Mouse (Mus musculus) spleen, postnatal 0 days (tissue): ENCODE measurements around the gene Kansl3. TPM values are rescaled to one million over a fixed set of nuclear protein-coding genes. Genes with fewer than 3 reads are reported as not detected.

ENCODE experiments used
- polyA plus RNA-seq: library from polyadenylated mRNA; unstranded; fragments of >200 nt; fragmentation: Nextera tagmentation; extraction: Ambion mirVana; gene quantifications from 2 replicates; pipeline ENCODE4 v1.2.1, GENCODE M21; 2015

Gene Kansl3
- 15.3 and 16.2 TPM in 2 replicates for polyA plus RNA-seq

GRCm38 (mm10) chr1:36368969-36369645 is at the start of gene Kansl3:
Gene Kansl3, minus strand, starts transcription at chr1:36369181.

GRCm38 (mm10) chr1:36371934-36372845 is 3.2 kb upstream of the Kansl3 start, which contains the start of gene Fer1l5:
Gene Fer1l5, plus strand, starts transcription at chr1:36372291.

DNA sequence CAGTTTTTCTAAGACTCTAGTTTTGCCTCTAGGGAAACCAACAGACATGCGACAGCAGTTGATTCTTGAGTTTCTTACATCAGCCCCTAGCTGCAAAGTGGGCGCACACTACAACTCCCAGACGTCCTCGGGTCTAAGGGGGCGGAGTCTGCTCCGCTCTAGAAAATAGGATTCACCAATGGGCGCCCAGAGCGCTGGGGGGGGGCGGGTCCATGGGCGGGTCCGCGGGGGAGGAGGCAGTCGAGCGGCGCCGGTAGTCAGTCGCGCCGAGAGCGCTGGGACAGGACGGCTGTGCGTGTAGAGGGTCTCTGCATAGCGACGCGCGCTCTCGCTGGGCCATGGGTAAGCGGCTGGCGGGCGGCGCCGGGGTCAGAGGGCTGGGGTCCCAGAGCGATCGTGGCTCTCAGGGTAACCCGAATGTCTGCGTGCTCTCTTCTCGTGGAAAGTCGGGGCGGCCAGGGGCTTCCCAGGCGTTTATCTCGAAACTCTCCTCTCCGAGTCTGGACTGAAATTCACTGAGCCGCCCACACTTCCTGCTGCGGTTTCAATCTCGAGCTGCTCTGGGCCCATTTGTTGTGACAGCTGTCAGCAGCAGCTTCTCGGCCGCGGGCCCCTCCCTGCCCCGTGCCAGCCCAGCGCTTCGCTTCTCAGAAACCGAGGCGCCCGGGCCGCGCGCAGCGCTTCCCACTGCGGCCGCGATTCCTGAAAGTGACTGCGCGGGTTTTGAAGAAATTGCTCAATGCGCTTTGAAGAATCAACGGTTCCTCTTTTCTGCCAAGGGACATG is 61.3 kb downstream of the Kansl3 start, which contains the start of gene Arid5a:
TSS of gene Arid5a (plus strand) at position 239 of the 786 bp plus-strand sequence.

Other genes starting within 250 kb of the Kansl3 start
- 20.7 and 25.7 TPM in 2 replicates for gene Uggt1, start 124.5 kb downstream of the Kansl3 start, polyA plus RNA-seq
- gene Neurl3, start 94.5 kb downstream of the Kansl3 start, polyA plus RNA-seq: 8.4 and 9.5 TPM in 2 replicates
- gene Arid5a, start 61.4 kb downstream of the Kansl3 start, polyA plus RNA-seq: 8.3 and 10.4 TPM in 2 replicates
- 0.10 and 0.16 TPM in 2 replicates for gene Fer1l5, start 3.1 kb upstream of the Kansl3 start, polyA plus RNA-seq
- gene Lman2l, start 76.1 kb upstream of the Kansl3 start, polyA plus RNA-seq: 14.2 and 15.4 TPM in 2 replicates
- gene Cnnm4, start 102.4 kb upstream of the Kansl3 start, polyA plus RNA-seq: 4.3 and 6.3 TPM in 2 replicates
- 2.0 and 2.8 TPM in 2 replicates for gene Cnnm3, start 142.7 kb upstream of the Kansl3 start, polyA plus RNA-seq
- 4.8 and 8.5 TPM in 2 replicates for gene Ankrd23, start 167.7 kb upstream of the Kansl3 start, polyA plus RNA-seq
- 0.32 TPM in 1 of 2 replicates, not detected in the other for gene Gm42417, start 170.2 kb upstream of the Kansl3 start, polyA plus RNA-seq
- 10.7 and 15.7 TPM in 2 replicates for gene Ankrd39, start 178.3 kb upstream of the Kansl3 start, polyA plus RNA-seq
- 3.9 and 5.1 TPM in 2 replicates for gene Sema4c, start 189.2 kb upstream of the Kansl3 start, polyA plus RNA-seq